10 mouse cellular contexts compared by ENCODE assay signal in genomic region chr17:45963332-45963731, GRCm38 (mm10).
"Had no signal": no experiment of that assay in that cellular context is flagged by ENCODE, and none has a peak within 500 bp of the region (broad histone marks: within the 10 kb centered on the region; RNA-seq: fewer than 3 reads in every experiment).

No protein-coding gene starts in this region.

- DNase-seq: lung, adult 18-20 months; right cerebral cortex, adult 18-20 months; right cerebral cortex, postnatal 25 days; thymus, postnatal 36 days had no signal

- H3K4me2 ChIP-seq: limb, embryonic 13.5 days; midbrain, embryonic 12.5 days; neural tube, embryonic 15.5 days had no signal

- H3K4me1 ChIP-seq: neural tube, embryonic 15.5 days had no signal

- H3K36me3 ChIP-seq: limb, embryonic 13.5 days; midbrain, embryonic 12.5 days; neural tube, embryonic 15.5 days had no signal

- H3K9me3 ChIP-seq: limb, embryonic 13.5 days; midbrain, embryonic 12.5 days; neural tube, embryonic 15.5 days had no signal

- H3K9ac ChIP-seq: limb, embryonic 13.5 days; liver, embryonic 14.5 days; midbrain, embryonic 12.5 days; neural tube, embryonic 15.5 days had no signal

- H3K27me3 ChIP-seq: limb, embryonic 13.5 days; midbrain, embryonic 12.5 days; neural tube, embryonic 15.5 days had no signal

- H3K27ac ChIP-seq: left cerebral cortex, adult 2 months; limb, embryonic 13.5 days; liver, embryonic 14.5 days; midbrain, embryonic 12.5 days; neural tube, embryonic 15.5 days had no signal

- H3K4me3 ChIP-seq: left cerebral cortex, adult 2 months; limb, embryonic 13.5 days; midbrain, embryonic 12.5 days; myocyte; neural tube, embryonic 15.5 days had no signal
